Mouse (Mus musculus) gonadal fat pad, adult 2 months (tissue): Measurements from ENCODE around the gene Rbm24. TPM values are rescaled to one million over a fixed set of nuclear protein-coding genes. Genes with fewer than 3 reads are reported as not detected.

ENCODE experiments used
- DNase-seq: peaks from one replicate; pipeline ENCODE4 v3.0.0-alpha.2; 2012; ENCODE audit warnings: low read depth
- polyA plus RNA-seq: library from polyadenylated mRNA; depleted of rRNA; stranded (reverse); fragments of >200 nt; gene quantifications from 2 replicates; pipeline ENCODE4 v1.2.3, GENCODE M21; 2012; rRNA removed

Gene Rbm24
- polyA plus RNA-seq = 13.1 and 20.8 TPM in 2 replicates

- no peak for DNase-seq
Observed at GRCm38 (mm10) chr13:46418141-46418601, at the start of gene Rbm24. TSS of gene Rbm24 (plus strand) at chr13:46418434.

GRCm38 (mm10) chr13:46372884-46373283, 45.4 kb upstream of the Rbm24 start:
- no peak for DNase-seq

- DNase-seq = no peak
Observed at GRCm38 (mm10) chr13:46375371-46375770, 42.9 kb upstream of the Rbm24 start.

GRCm38 (mm10) chr13:46387396-46387795, 30.8 kb upstream of the Rbm24 start:
- DNase-seq = no peak

GRCm38 (mm10) chr13:46391654-46392053, 26.6 kb upstream of the Rbm24 start:
- DNase-seq = no peak

GRCm38 (mm10) chr13:46392893-46393292, 25.3 kb upstream of the Rbm24 start:
- DNase-seq = no peak

GRCm38 (mm10) chr13:46393936-46394335, 24.3 kb upstream of the Rbm24 start:
- no peak for DNase-seq

- no peak for DNase-seq
Observed at GRCm38 (mm10) chr13:46397235-46397634, 21.0 kb upstream of the Rbm24 start.

- DNase-seq = no peak
Observed at GRCm38 (mm10) chr13:46407151-46407550, 11.1 kb upstream of the Rbm24 start.

- DNase-seq = no peak
Observed at GRCm38 (mm10) chr13:46412247-46412646, 6.0 kb upstream of the Rbm24 start.

GRCm38 (mm10) chr13:46413588-46413987, 4.6 kb upstream of the Rbm24 start:
- DNase-seq = no peak

GRCm38 (mm10) chr13:46414050-46414449, 4.2 kb upstream of the Rbm24 start:
- DNase-seq = no peak

GRCm38 (mm10) chr13:46416021-46416420, 2.2 kb upstream of the Rbm24 start:
- DNase-seq = no peak

GRCm38 (mm10) chr13:46417594-46417993, 640 bp upstream of the Rbm24 start:
- DNase-seq = no peak

GRCm38 (mm10) chr13:46418731-46419545, 704 bp downstream of the Rbm24 start:
- no peak for DNase-seq

GRCm38 (mm10) chr13:46419648-46420047, 1.4 kb downstream of the Rbm24 start:
- DNase-seq = no peak

GRCm38 (mm10) chr13:46420095-46420494, 1.9 kb downstream of the Rbm24 start:
- no peak for DNase-seq

- no peak for DNase-seq
Observed at GRCm38 (mm10) chr13:46423805-46424204, 5.6 kb downstream of the Rbm24 start.

- no peak for DNase-seq
Observed at GRCm38 (mm10) chr13:46424376-46424775, 6.1 kb downstream of the Rbm24 start.

GRCm38 (mm10) chr13:46426651-46427269, 8.5 kb downstream of the Rbm24 start:
- DNase-seq = no peak

- no peak for DNase-seq
Observed at GRCm38 (mm10) chr13:46428964-46429363, 10.7 kb downstream of the Rbm24 start.

- no peak for DNase-seq
Observed at GRCm38 (mm10) chr13:46429866-46430265, 11.6 kb downstream of the Rbm24 start.

GRCm38 (mm10) chr13:46433880-46434560, 15.8 kb downstream of the Rbm24 start:
- no peak for DNase-seq
